Mouse (Mus musculus): Measurements from ENCODE around the gene Arhgap10.

Arhgap10 gene

DNA sequence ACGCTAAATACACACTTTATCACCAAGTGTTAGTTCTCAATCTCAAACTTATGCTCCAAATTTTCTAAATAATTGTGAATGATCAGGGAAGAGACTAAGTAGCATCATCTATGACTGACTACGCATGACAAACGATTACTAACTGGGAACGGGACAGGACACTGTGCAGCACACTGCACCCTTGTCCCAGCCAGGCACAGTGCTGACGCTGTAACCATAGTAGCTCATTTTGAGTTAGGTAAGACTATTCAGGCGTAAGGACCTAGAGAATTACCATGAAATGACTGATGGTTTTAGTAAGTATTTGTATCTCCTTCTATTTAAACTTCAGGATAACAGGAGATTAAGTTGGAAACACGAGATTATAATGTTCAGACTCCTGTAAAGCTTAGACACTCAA lies 33.5 kb downstream of the Arhgap10 start:
- no peak for DNase-seq

GRCm38 (mm10) chr8:77483676-77484075 lies 34.1 kb downstream of the Arhgap10 start:
- DNase-seq, result peak; percentile 18 to 23

DNA sequence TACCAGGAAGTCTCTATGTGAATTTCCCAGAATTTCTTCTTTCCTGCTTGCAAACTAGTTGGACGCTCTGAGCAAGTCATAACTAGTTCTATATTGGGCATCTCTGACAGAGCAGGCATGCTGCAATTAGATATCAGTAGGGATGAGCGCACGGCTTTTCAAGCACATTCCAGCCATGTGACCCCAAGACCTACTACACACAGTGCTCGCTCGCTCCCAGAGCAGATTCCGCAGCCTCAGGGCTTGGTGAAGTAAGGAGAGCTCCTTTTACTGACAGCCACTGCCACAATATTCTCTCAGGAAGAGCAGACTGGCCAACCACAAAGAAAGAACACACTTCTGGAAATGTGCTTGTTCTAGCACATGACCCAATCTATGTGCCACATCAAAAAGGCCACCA lies 36.0 kb downstream of the Arhgap10 start:
- DNase-seq, result no peak

GRCm38 (mm10) chr8:77479995-77480394 lies 37.8 kb downstream of the Arhgap10 start:
- no peak for DNase-seq

- no peak for DNase-seq
Measured at GRCm38 (mm10) chr8:77478913-77479273, 38.9 kb downstream of the Arhgap10 start.

GRCm38 (mm10) chr8:77478155-77478912 lies 39.4 kb downstream of the Arhgap10 start:
- DNase-seq, result no peak

- no peak for DNase-seq
Measured at GRCm38 (mm10) chr8:77477684-77478083, 40.1 kb downstream of the Arhgap10 start.

DNA sequence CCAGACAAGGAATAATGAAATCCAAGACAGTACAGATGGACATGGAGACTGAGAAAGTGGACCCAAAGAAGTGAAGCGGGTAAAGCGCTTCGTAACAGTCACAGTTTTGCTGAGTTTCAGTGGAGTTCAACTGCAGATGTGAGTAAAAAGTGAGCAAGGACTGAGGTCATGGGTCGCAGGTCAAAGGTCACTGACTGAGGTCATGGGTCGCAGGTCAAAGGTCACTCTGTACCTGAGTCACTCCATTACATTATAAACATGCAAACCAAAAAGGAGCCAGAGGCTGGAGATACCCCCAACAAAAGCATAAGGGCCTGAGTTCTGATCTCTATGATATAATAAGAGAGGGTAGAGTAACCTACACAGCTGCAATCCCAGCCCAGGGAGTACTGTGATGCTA lies 43.1 kb downstream of the Arhgap10 start:
- no peak for DNase-seq

GRCm38 (mm10) chr8:77473773-77474172 lies 44.0 kb downstream of the Arhgap10 start:
- no peak for DNase-seq

- DNase-seq, result no peak
Measured at GRCm38 (mm10) chr8:77473373-77473772, 44.4 kb downstream of the Arhgap10 start.

GRCm38 (mm10) chr8:77461392-77461791 lies 56.4 kb downstream of the Arhgap10 start:
- DNase-seq, result no peak

GRCm38 (mm10) chr8:77460363-77460762 lies 57.4 kb downstream of the Arhgap10 start:
- DNase-seq, result no peak

GRCm38 (mm10) chr8:77459696-77460095 lies 58.1 kb downstream of the Arhgap10 start:
- DNase-seq, result no peak

GRCm38 (mm10) chr8:77458575-77458974 lies 59.2 kb downstream of the Arhgap10 start:
- no peak for DNase-seq

GRCm38 (mm10) chr8:77456263-77456662 lies 61.5 kb downstream of the Arhgap10 start:
- DNase-seq, result no peak

- no peak for DNase-seq
Measured at GRCm38 (mm10) chr8:77453836-77454235, 63.9 kb downstream of the Arhgap10 start.

- DNase-seq, result no peak
Measured at GRCm38 (mm10) chr8:77451466-77452382, 66.0 kb downstream of the Arhgap10 start.

DNA sequence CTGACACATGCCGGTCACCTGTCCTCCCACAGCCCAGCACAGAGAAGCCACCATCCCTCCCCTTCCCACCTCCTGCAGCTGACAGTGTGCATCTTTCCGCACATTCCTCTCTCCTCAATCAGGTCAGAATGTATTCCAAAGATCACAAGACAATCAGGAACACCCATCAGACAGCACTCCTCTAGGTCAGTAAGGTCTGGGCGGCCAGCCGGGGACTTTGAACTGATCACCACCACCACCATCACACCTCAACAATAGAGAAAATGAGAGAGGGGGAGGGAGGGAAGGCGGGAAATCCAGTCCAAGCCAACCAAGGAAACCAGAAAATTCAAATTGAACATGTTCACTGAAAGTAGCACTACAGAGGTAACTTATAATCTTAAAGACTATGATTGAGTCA lies 66.7 kb downstream of the Arhgap10 start:
- DNase-seq, result no peak

- no peak for DNase-seq
Measured at GRCm38 (mm10) chr8:77446294-77446693, 71.5 kb downstream of the Arhgap10 start.

DNA sequence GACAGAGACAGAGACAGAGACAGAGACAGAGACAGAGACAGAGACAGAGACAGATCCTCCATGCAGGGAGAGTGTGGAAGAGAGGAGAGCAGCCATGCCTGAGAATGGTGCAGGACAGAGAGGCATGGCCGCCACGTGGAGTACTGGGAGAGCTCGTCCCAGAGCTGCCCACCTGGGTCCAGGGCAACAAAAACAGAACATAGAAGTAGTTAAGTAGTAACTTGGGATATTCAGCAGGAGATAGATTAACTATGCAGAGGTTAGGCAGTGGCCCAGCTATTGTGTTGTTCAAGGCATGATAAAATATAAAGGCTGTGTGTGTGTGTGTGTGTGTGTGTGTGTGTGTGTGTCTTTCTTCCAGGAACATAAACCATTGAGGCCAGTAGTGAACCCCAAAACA lies 72.1 kb downstream of the Arhgap10 start:
- no peak for DNase-seq

DNA sequence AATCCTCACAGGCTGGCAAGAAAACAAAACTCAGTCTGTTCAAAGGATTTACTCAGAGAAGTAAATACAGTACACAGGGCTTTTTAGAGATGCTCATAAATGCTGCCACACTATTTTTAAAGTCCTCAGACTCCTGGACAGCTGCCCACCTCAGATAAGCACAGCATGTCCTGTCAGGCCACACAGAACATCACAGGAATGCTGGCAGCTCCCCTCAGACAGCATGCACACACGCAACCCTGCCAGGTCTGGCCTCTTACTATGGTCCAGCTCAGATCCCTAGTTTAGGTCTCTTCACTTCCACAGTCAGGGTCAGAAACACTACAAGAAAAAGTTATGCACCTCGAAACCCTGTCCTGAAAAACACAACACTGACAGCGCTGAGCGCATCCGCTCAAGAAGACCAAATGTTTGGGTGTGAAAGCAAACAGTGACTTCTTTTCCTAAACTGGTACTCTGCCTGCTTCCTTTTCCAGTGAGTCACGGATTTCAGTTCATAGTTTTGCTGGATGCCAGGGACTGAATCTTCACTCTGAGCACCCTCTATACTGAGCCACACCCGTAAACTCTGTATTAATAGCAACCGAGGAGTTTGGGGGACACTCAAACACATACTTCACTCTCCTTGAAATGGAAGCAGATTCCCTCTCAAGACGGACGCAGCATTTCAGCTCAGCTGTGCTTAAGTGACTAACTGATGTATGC lies 73.4 kb downstream of the Arhgap10 start:
- DNase-seq, result no peak

DNA sequence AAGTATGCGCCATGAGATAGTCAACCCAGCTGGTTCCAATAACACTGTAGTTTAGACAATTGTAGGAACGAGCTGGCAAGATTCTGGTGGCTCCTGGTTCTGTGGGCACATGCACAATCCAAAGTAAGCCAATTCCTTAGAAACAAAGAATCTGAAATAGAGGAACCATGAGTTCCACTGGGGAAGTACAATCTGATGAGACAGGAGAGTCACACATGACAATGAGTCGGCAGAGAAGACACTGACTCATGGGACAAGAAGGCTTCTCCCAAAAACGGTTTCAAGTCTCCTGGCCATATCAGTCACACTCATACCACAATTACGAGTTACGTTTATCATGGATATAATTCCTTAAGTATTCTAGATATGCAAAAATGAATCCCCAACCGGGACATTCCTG lies 75.3 kb downstream of the Arhgap10 start:
- no peak for DNase-seq

- no peak for DNase-seq
Measured at GRCm38 (mm10) chr8:77440913-77441312, 76.8 kb downstream of the Arhgap10 start.

Measured in spleen, adult 18-20 months (tissue).